ENCODE assay signal across 9 mouse cellular contexts in the genomic region with DNA sequence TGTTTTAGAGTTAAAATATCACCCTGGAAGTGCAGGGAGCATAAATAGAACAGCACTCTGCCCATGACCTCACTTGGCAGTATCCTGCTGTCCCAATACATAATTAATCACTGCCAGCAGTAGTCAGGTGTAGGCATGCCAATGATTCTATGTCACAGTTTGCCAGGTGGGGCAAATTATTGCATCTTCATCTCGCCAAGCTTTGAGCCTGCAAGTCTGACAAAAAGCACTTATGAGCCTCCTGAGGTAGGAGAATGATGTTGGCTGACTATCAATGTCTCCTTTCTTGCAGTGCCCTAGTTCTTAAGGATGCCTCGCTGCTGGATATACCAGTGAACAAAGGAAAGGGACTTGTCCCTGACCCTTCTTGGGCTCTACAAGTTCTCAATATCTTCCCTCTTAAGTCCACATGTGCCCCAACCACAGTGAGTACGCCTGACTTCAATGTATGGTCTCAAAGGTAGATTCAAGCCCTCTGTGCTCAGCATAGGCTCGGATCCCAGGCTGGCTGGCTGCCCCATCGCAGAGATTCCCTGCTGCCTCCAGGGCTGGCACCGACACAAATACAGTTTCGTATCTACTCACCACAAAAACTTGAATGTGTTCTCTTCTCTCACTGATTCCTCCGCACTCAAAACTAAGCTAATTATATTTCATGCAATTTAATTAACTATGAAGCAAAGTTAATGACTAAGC.
DNase-seq lines count a peak whose midpoint lies in the region; ATAC-seq and TF ChIP-seq lines count a peak whose summit lies in the region.
"Had no signal": no experiment of that assay in that cellular context is flagged by ENCODE, and none has a peak within 500 bp of the region (broad histone marks: within the 10 kb centered on the region; RNA-seq: fewer than 3 reads in every experiment).

No protein-coding gene starts in this region.

- no peaks in the 10 kb centered on the region for H3K36me3 ChIP-seq in forebrain, embryonic 13.5 days (ENCODE audit: poor library complexity, severe bottlenecking)
- H3K36me3 ChIP-seq in forebrain, embryonic 11.5 days (ENCODE audit: control insufficient read depth, insufficient read depth, low read length), result no peaks in the 10 kb centered on the region
- no peaks in the 10 kb centered on the region for H3K36me3 ChIP-seq in midbrain, embryonic 16.5 days (ENCODE audit: control insufficient read depth, insufficient read depth, low read length)
- H3K36me3 ChIP-seq in liver, postnatal 0 days (replicated peaks; ENCODE audit: insufficient read depth, low read length), result no peaks in the 10 kb centered on the region

- WGBS in forebrain, embryonic 13.5 days, result 44% methylated on average over 8 of the region's 8 CpGs
- WGBS in forebrain, embryonic 11.5 days, result 82% methylated on average over 8 of the region's 8 CpGs
- 70% methylated on average over 8 of the region's 8 CpGs for WGBS in midbrain, embryonic 16.5 days
- WGBS in liver, postnatal 0 days (ENCODE audit: insufficient replicate concordance), result 71% methylated on average over 8 of the region's 8 CpGs

- H3K27ac ChIP-seq in forebrain, embryonic 13.5 days, result peak overlapping the region; percentile 3; the same call in 1 of the 2 replicates
- H3K27ac ChIP-seq in forebrain, embryonic 11.5 days (ENCODE audit: low read depth, low read length), result no peak overlapping the region
- H3K27ac ChIP-seq in midbrain, embryonic 16.5 days (ENCODE audit: low read length), result no peak overlapping the region; the same call in 1 of the 2 replicates
- no peak overlapping the region for H3K27ac ChIP-seq in liver, postnatal 0 days (ENCODE audit: low read depth)
- H3K27ac ChIP-seq: liver, embryonic 14.5 days had no signal

- no peak overlapping the region for H3K9ac ChIP-seq in forebrain, embryonic 13.5 days
- no peak overlapping the region for H3K9ac ChIP-seq in forebrain, embryonic 11.5 days (ENCODE audit: low read length)
- H3K9ac ChIP-seq in midbrain, embryonic 16.5 days (ENCODE audit: low read depth, low read length), result no peak overlapping the region
- no peak overlapping the region for H3K9ac ChIP-seq in liver, postnatal 0 days (replicated peaks)
- H3K9ac ChIP-seq: liver, embryonic 14.5 days had no signal

- no peak for DNase-seq in forebrain, embryonic 11.5 days (ENCODE audit: low spot score)
- peak; percentile 13 for DNase-seq in 3134 (ENCODE audit: extremely low read depth, insufficient read length, low spot score)
- peak; percentile 87 to 93 for DNase-seq in cerebellum, postnatal 10 days
- DNase-seq in heart, postnatal 14 days, result peak; percentile 62 to 68
- DNase-seq in liver, postnatal 0 days, result no peak

- TF ChIP-seq CTCF in liver, postnatal 0 days (IDR thresholded peaks at IDR 0.05; ENCODE audit: low read depth), result no peak

- H3K4me1 ChIP-seq in forebrain, embryonic 13.5 days, result peaks cover 37% of the 10 kb centered on the region
- peaks cover 3% of the 10 kb centered on the region; the same call in 1 of the 2 replicates for H3K4me1 ChIP-seq in forebrain, embryonic 11.5 days (replicated peaks; ENCODE audit: control insufficient read depth, insufficient read depth, low read length)
- H3K4me1 ChIP-seq in midbrain, embryonic 16.5 days (ENCODE audit: control insufficient read depth, insufficient read depth, low read length), result 0 out of 2 replicates have a peak, but pooled peaks cover 2% of the 10 kb centered on the region
- no peaks in the 10 kb centered on the region for H3K4me1 ChIP-seq in liver, postnatal 0 days (ENCODE audit: insufficient read depth)

- H3K4me2 ChIP-seq in forebrain, embryonic 13.5 days, result no peak overlapping the region
- no peak overlapping the region for H3K4me2 ChIP-seq in forebrain, embryonic 11.5 days (ENCODE audit: low read depth, low read length, severe bottlenecking)
- H3K4me2 ChIP-seq in midbrain, embryonic 16.5 days (ENCODE audit: low read length), result no peak overlapping the region
- H3K4me2 ChIP-seq in liver, postnatal 0 days (ENCODE audit: low read depth, low read length), result no peak overlapping the region

- intact Hi-C loops in heart, postnatal 14 days (cut with DNase I), result loop anchor here (5.0 kb wide), 2 partner anchors 52 to 97 kb away; partner anchors contain the start of gene Prkd1

- ATAC-seq in forebrain, embryonic 13.5 days, result peak; percentile 57; the same call in 1 of the 2 replicates
- ATAC-seq in forebrain, embryonic 11.5 days (replicated peaks; ENCODE audit: low FRiP score), result no peak
- ATAC-seq in midbrain, embryonic 16.5 days, result peak; percentile 60; the same call in 1 of the 2 replicates
- no peak for ATAC-seq in liver, postnatal 0 days
- no peak for ATAC-seq in monocyte, adult 5-6 weeks (replicated peaks; ENCODE audit: insufficient number of reproducible peaks, low FRiP score, low TSS enrichment, poor library complexity, severe bottlenecking)

- H3K27me3 ChIP-seq in forebrain, embryonic 13.5 days, result no peaks in the 10 kb centered on the region
- H3K27me3 ChIP-seq in forebrain, embryonic 11.5 days (ENCODE audit: control insufficient read depth, insufficient read depth, low read length), result no peaks in the 10 kb centered on the region
- no peaks in the 10 kb centered on the region for H3K27me3 ChIP-seq in midbrain, embryonic 16.5 days (ENCODE audit: control insufficient read depth, insufficient read depth, low read depth, low read length)
- no peaks in the 10 kb centered on the region for H3K27me3 ChIP-seq in liver, postnatal 0 days (ENCODE audit: insufficient read depth, low read length)

- no peak for TF ChIP-seq EP300 in liver, postnatal 0 days (IDR thresholded peaks at IDR 0.05; ENCODE audit: low read depth)

- no peaks in the 10 kb centered on the region for H3K9me3 ChIP-seq in forebrain, embryonic 13.5 days (replicated peaks)
- H3K9me3 ChIP-seq in forebrain, embryonic 11.5 days (ENCODE audit: control insufficient read depth, low read length), result no peaks in the 10 kb centered on the region
- H3K9me3 ChIP-seq in midbrain, embryonic 16.5 days (replicated peaks; ENCODE audit: control insufficient read depth, low read length, poor library complexity, severe bottlenecking), result no peaks in the 10 kb centered on the region
- no peaks in the 10 kb centered on the region for H3K9me3 ChIP-seq in liver, postnatal 0 days (ENCODE audit: low read length)

- H3K4me3 ChIP-seq in forebrain, embryonic 13.5 days, result no peak overlapping the region
- H3K4me3 ChIP-seq in forebrain, embryonic 11.5 days (ENCODE audit: low read depth, low read length), result no peak overlapping the region
- H3K4me3 ChIP-seq in midbrain, embryonic 16.5 days (ENCODE audit: low read depth, low read length), result no peak overlapping the region
- H3K4me3 ChIP-seq in liver, postnatal 0 days (ENCODE audit: low read depth, low read length), result no peak overlapping the region

Comparison
In these comparisons a context has a peak if more than half of its experiments do, and no peak if none do; other contexts are left out.
1. ATAC-seq: peak in forebrain, embryonic 13.5 days (single experiment) and midbrain, embryonic 16.5 days (single experiment); none in forebrain, embryonic 11.5 days (single experiment), liver, postnatal 0 days (single experiment) and monocyte, adult 5-6 weeks (single experiment).
2. DNase-seq: peak in 3134 (single experiment), cerebellum, postnatal 10 days (2 of 2) and heart, postnatal 14 days (2 of 2); none in forebrain, embryonic 11.5 days (single experiment) and liver, postnatal 0 days (single experiment).